15 mouse cellular contexts compared by ENCODE assay signal in the genomic region with DNA sequence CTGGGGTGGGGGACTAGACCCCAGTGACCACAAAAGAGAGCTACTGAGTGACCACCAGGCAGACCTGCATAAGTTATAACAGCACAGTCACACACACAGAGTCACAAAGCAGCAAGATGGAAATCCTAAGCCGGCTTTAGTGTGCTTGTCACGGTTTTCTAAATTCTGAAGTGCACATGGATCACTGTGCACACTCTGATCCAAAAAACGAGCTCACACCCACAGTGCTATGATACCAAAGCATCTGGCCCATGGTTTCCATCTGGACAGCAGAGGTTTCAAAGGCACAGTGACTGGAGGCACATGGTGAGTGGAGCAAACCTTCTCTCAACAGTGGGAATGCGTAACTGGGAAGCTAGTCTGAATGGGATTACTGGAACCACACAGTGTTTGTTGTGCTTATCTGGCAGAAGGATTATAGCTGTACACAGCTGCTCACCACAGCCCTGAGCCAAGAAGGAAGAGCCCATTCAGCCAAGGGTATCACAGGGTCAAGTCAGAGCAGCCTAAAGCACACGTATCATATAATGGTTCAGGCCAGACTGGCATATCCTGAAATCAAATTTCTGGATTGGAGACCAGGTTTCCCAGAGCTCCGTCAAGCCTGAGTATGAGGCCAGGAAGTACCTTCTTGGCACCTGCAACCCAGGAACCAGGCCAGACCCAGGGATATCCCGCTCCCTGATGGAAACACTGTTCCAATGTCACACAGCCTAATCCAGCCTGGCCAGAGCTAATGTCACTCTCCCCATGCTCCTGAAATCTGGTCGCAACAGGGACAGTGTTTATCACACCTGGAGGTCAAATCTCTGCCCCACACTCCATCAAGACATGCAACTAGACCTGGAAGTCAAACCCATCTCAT. TPM values are rescaled to one million over a fixed set of nuclear protein-coding genes. Genes with fewer than 3 reads are reported as not detected.
DNase-seq lines count a peak whose midpoint lies in the region; ATAC-seq lines count a peak whose summit lies in the region.
"Had no signal": no experiment of that assay in that cellular context is flagged by ENCODE, and none has a peak within 500 bp of the region (broad histone marks: within the 10 kb centered on the region; RNA-seq: fewer than 3 reads in every experiment).

No protein-coding gene starts in this region.

- WGBS in limb, embryonic 10.5 days = 94% methylated on average over 8 of the region's 8 CpGs

- H3K4me3 ChIP-seq in limb, embryonic 10.5 days = no peak overlapping the region
- H3K4me3 ChIP-seq: left cerebral cortex, adult 2 months; neural tube, embryonic 12.5 days had no signal

- no peaks in the 10 kb centered on the region for H3K27me3 ChIP-seq in limb, embryonic 10.5 days (ENCODE audit: low read depth, poor library complexity, severe bottlenecking)
- H3K27me3 ChIP-seq: neural tube, embryonic 12.5 days had no signal

- H3K36me3 ChIP-seq in limb, embryonic 10.5 days = peaks cover 77% of the 10 kb centered on the region

- ATAC-seq in activated CD4-positive, CD25-positive, alpha-beta regulatory T cell, adult 4 months = no peak

- intact Hi-C loops in heart, postnatal 25 days (cut with DNase I) = no loop called here

- H3K27ac ChIP-seq in limb, embryonic 10.5 days = no peak overlapping the region
- H3K27ac ChIP-seq: left cerebral cortex, adult 2 months; macrophage; neural tube, embryonic 12.5 days had no signal

- H3K9me3 ChIP-seq in limb, embryonic 10.5 days (replicated peaks) = no peaks in the 10 kb centered on the region
- H3K9me3 ChIP-seq: neural tube, embryonic 12.5 days had no signal

- H3K4me1 ChIP-seq in limb, embryonic 10.5 days = no peaks in the 10 kb centered on the region
- H3K4me1 ChIP-seq: neural tube, embryonic 12.5 days had no signal

- DNase-seq in heart, adult 9 months (ENCODE audit: low spot score in 2 of 2) = peak; percentile 4 to 38
- no peak for DNase-seq in heart, postnatal 25 days (ENCODE audit: low spot score)
- peak; percentile 78 for DNase-seq in brain, adult 2 months (ENCODE audit: low read depth, low spot score)
- DNase-seq in cerebellum, adult 18-20 months = peak; percentile 23 to 28
- peak; percentile 25 to 30 for DNase-seq in layer of hippocampus, postnatal 36 days
- DNase-seq in spleen, postnatal 4 days (ENCODE audit: low spot score in 2 of 2) = no peak
- no peak for DNase-seq in limb, embryonic 10.5 days (ENCODE audit: low spot score)
- DNase-seq: kidney, adult 2 months; thymus, postnatal 36 days had no signal

RNA-seq across cellular contexts. Expression of gene 1500015O10Rik, which starts 24.3 kb away (rescaled TPM):
- 1 to 10 TPM; 2.8 to 4.1 TPM for total RNA-seq in heart, postnatal 25 days (2021)
- 1 to 10 TPM; 1.4 to 7.0 TPM for total RNA-seq in layer of hippocampus, postnatal 36 days (2021)
- not detected for polyA plus RNA-seq in activated CD4-positive, CD25-positive, alpha-beta regulatory T cell, adult 4 months (2017; shearing (Covaris generic))
- polyA plus RNA-seq in limb, embryonic 10.5 days (2016; fragmentation: Nextera tagmentation; extraction: Ambion mirVana) = not detected in 2 replicates
- total RNA-seq: liver, adult 2 months had no signal
- polyA plus RNA-seq: liver, adult 2 months; macrophage; small intestine, adult 2 months had no signal

Comparison
In these comparisons a context has a peak if more than half of its experiments do, and no peak if none do; other contexts are left out.
1. DNase-seq: peak in heart, adult 9 months (2 of 2), brain, adult 2 months (single experiment), cerebellum, adult 18-20 months (2 of 2) and layer of hippocampus, postnatal 36 days (2 of 2); none in heart, postnatal 25 days (single experiment), spleen, postnatal 4 days (0 of 2) and limb, embryonic 10.5 days (single experiment).